Mouse (Mus musculus) neural tube, embryonic 11.5 days (tissue): ENCODE measurements around the gene Trappc2l. TPM values are rescaled to one million over a fixed set of nuclear protein-coding genes. Genes with fewer than 3 reads are reported as not detected.
A peak's percentile ranks its signal among the peaks of the same experiment; 100 is the strongest.

Experiments used
- ATAC-seq: fragments of 200-750 bp; cut with Nextera tagmentation; 2 replicates; pipeline ENCODE4 v1.8.0; 2017; ENCODE audit warnings: moderate number of reproducible peaks, mild to moderate bottlenecking, moderate TSS enrichment, moderate library complexity; ENCODE audit not compliant: insufficient read depth, low FRiP score, low TSS enrichment
- DNase-seq: peaks from one replicate; pipeline ENCODE4 v3.0.0-alpha.2; 2015; ENCODE audit warnings: low spot score
- H3K27ac ChIP-seq: fragments of 300-500 bp; sonication (generic); 2 replicates; pipeline ENCODE4 v1.5.1; 2014; ENCODE audit warnings: low read depth, mild to moderate bottlenecking, low read length
- H3K27me3 ChIP-seq: fragments of 300-500 bp; sonication (generic); 2 replicates; pipeline ENCODE4 v1.6.1; 2014; ENCODE audit warnings: mild to moderate bottlenecking, low read length, mixed read lengths; ENCODE audit not compliant: control insufficient read depth, insufficient read depth
- H3K36me3 ChIP-seq: fragments of 300-500 bp; sonication (generic); 2 replicates; pipeline ENCODE4 v1.6.1; 2014; ENCODE audit warnings: mild to moderate bottlenecking, low read length, moderate library complexity, mixed read lengths; ENCODE audit not compliant: control insufficient read depth, insufficient read depth
- H3K4me1 ChIP-seq: fragments of 300-500 bp; sonication (generic); 2 replicates; pipeline ENCODE4 v1.6.1; 2014; ENCODE audit warnings: low read length, mixed read lengths; ENCODE audit not compliant: control insufficient read depth, insufficient read depth
- H3K4me2 ChIP-seq: fragments of 300-500 bp; sonication (generic); 2 replicates; pipeline ENCODE4 v1.6.1; 2014; ENCODE audit warnings: low read depth, mild to moderate bottlenecking, moderate library complexity
- H3K4me3 ChIP-seq: fragments of 300-500 bp; sonication (generic); 2 replicates; pipeline ENCODE4 v1.5.1; 2014; ENCODE audit warnings: low read depth, low read length
- H3K9ac ChIP-seq: fragments of 300-500 bp; sonication (generic); 2 replicates; pipeline ENCODE4 v1.6.1; 2014; ENCODE audit warnings: mild to moderate bottlenecking, low read length
- H3K9me3 ChIP-seq: fragments of 300-500 bp; sonication (generic); 2 replicates; pipeline ENCODE4 v1.6.1; 2016; ENCODE audit warnings: low read length; ENCODE audit not compliant: control insufficient read depth
- WGBS: fragments of 180-500 bp; shearing (Covaris S2); extraction: QIAGEN DNeasy Blood & Tissue Kit; methylation state at CpG from one replicate; pipeline ENCODE4 v1.1.7; 2014; 5-methylcytosine and 5-hydroxymethylcytosine counted together
- polyA plus RNA-seq: library from polyadenylated mRNA; unstranded; fragments of >200 nt; fragmentation: Nextera tagmentation; extraction: Ambion mirVana; gene quantifications from 2 replicates; pipeline ENCODE4 v1.2.1, GENCODE M21; 2014

Trappc2l gene
- polyA plus RNA-seq, 1 experiment from 2014 or later = 59.7 TPM

- no peak overlapping the region for H3K4me3 ChIP-seq
- no peak for DNase-seq
- no peak for ATAC-seq
- H3K9ac ChIP-seq = no peak overlapping the region
- no peak overlapping the region for H3K4me2 ChIP-seq
- H3K9me3 ChIP-seq = no peaks in the 10 kb centered on the region
- H3K36me3 ChIP-seq = no peaks in the 10 kb centered on the region
- 73% methylated on average over 12 of the region's 12 CpGs for WGBS
- no peaks in the 10 kb centered on the region for H3K27me3 ChIP-seq
- no peak overlapping the region for H3K27ac ChIP-seq
- no peaks in the 10 kb centered on the region for H3K4me1 ChIP-seq
Measured at GRCm38 (mm10) chr8:122593240-122593639, 18.2 kb upstream of the Trappc2l start.

DNA sequence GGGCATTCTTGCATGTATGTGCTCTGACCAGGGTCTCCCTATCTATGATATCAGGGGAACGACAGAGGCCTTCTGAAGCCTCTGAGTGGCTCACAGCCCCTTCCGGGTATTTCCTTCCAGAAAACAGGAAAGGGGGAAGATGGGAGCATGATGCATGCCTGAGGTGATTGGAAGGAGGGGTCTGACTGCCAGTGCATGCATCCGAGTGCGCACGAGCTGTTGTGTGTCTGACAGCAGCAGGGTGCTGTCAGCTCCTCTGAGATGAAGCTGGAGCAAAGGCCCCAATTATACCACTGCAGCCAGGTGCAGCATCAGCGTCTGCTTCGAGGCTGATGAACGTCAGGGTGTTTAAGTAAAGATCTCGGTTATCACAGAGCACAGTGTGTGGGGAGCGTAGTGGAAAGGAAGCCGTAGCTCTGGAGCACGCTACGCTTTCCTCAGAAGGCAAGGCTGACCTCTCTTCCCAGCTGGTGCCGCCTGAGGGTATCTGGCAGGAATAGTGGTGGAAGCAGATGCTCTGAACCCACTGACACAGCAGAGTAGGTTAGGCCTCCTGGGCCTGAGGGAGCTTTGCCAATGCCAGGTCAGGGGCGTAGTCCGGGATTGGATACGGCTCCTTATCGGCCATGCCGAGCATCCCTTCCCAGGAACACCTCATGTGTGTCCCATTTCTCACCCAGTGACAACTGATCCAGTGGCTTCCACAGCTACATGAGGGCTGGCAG, 17.5 kb upstream of the Trappc2l start:
- Histone ChIP-seq H3K4me1 (no peaks in the 10 kb centered on the region), H3K4me2 (no peak overlapping the region), H3K4me3 (no peak overlapping the region), H3K36me3 (no peaks in the 10 kb centered on the region), H3K27ac (no peak overlapping the region), H3K27me3 (no peaks in the 10 kb centered on the region), H3K9me3 (no peaks in the 10 kb centered on the region), H3K9ac (no peak overlapping the region)
- ATAC-seq (no peak), DNase-seq (no peak)
- 82% methylated on average over 19 of the region's 19 CpGs for WGBS

DNA sequence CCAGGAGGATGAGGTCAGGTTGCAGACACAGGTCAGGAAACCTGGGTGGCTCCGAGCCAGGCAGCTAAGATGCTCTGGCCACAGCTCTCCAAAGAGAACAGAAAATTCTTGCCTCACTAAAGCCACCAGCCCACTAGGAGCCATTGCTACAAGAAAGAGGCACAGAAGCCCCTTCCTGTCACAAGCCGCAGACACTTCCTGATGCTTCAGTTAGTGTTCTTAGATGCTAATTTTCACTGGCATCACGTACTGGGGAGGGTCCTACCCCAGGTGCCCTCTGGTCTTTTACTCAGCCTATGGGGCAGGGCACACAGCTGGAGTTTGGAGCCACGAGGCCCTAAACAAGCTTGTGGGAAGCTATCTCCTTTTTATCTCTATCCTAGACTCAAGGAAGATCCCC, 15.4 kb upstream of the Trappc2l start:
- Histone ChIP-seq H3K4me3 (no peak overlapping the region), H3K36me3 (no peaks in the 10 kb centered on the region), H3K27me3 (no peaks in the 10 kb centered on the region), H3K4me1 (no peaks in the 10 kb centered on the region), H3K9me3 (no peaks in the 10 kb centered on the region), H3K9ac (no peak overlapping the region), H3K4me2 (no peak overlapping the region), H3K27ac (no peak overlapping the region)
- WGBS = 62% methylated on average over 4 of the region's 4 CpGs
- ATAC-seq (no peak), DNase-seq (no peak)

GRCm38 (mm10) chr8:122600666-122601065, 10.8 kb upstream of the Trappc2l start:
- no peaks in the 10 kb centered on the region for H3K27me3 ChIP-seq
- no peaks in the 10 kb centered on the region for H3K9me3 ChIP-seq
- no peak overlapping the region for H3K4me2 ChIP-seq
- 97% methylated on average over 9 of the region's 9 CpGs for WGBS
- H3K9ac ChIP-seq = no peak overlapping the region
- H3K4me3 ChIP-seq = no peak overlapping the region
- DNase-seq (no peak), ATAC-seq (no peak)
- no peaks in the 10 kb centered on the region for H3K36me3 ChIP-seq
- no peaks in the 10 kb centered on the region for H3K4me1 ChIP-seq
- no peak overlapping the region for H3K27ac ChIP-seq

GRCm38 (mm10) chr8:122604640-122605039, 6.8 kb upstream of the Trappc2l start:
- no peaks in the 10 kb centered on the region for H3K27me3 ChIP-seq
- no peaks in the 10 kb centered on the region for H3K36me3 ChIP-seq
- no peak for ATAC-seq
- DNase-seq = no peak
- H3K27ac ChIP-seq = no peak overlapping the region
- no peaks in the 10 kb centered on the region for H3K4me1 ChIP-seq
- no peaks in the 10 kb centered on the region for H3K9me3 ChIP-seq
- no peak overlapping the region for H3K9ac ChIP-seq
- H3K4me3 ChIP-seq = no peak overlapping the region
- H3K4me2 ChIP-seq = no peak overlapping the region
- WGBS = 35% methylated on average over 1 of the region's 1 CpGs

DNA sequence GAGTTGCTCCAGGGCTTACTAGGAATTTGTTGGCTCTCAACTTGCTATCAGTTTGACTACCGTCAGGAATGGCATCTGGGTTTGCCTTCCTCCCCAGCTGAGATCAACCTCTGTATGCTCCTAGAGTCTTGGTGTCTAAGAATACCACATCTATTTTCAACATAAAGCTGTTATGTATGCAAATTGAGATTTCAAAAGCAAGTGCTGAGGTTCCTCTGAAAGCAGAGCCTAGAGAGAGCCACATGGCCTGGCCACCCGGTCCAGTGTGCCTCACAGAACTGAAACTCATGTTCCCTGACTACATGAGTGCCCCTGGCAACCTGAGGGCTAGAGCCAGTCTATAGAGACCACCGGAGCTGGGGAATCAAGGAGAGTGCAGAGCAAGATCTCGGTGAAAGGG, 6.1 kb upstream of the Trappc2l start:
- Histone ChIP-seq H3K4me1 (no peaks in the 10 kb centered on the region), H3K36me3 (no peaks in the 10 kb centered on the region), H3K9me3 (no peaks in the 10 kb centered on the region), H3K27me3 (no peaks in the 10 kb centered on the region), H3K4me3 (no peak overlapping the region), H3K27ac (no peak overlapping the region), H3K4me2 (no peak overlapping the region), H3K9ac (no peak overlapping the region)
- ATAC-seq = no peak
- no peak for DNase-seq
- 84% methylated on average over 4 of the region's 4 CpGs for WGBS

GRCm38 (mm10) chr8:122606810-122607209, 4.6 kb upstream of the Trappc2l start:
- Histone ChIP-seq H3K27me3 (no peaks in the 10 kb centered on the region), H3K27ac (no peak overlapping the region), H3K4me3 (no peak overlapping the region), H3K4me2 (no peak overlapping the region), H3K36me3 (no peaks in the 10 kb centered on the region), H3K9ac (no peak overlapping the region), H3K4me1 (peaks cover 2% of the 10 kb centered on the region; the same call in 1 of the 2 replicates), H3K9me3 (no peaks in the 10 kb centered on the region)
- DNase-seq = peak; percentile 9
- 91% methylated on average over 11 of the region's 12 CpGs for WGBS
- ATAC-seq = no peak

DNA sequence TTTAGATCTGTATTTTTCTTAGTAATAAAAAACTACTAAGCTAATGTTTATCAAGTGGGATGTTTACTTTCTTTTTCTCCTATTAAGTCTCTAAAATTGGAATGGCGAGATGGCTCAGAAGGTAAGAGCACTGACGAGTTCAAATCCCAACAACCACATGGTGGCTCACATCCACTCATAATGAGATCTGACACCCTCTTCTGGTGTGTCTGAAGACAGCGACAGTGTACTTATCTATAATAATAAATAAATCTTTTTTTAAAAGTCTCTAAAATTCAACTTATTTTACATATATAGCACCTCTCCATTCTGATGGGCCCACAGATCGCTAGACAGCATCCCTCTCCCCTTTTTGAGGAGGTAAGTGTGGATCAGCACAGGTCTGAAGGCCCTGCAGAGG, 1.2 kb upstream of the Trappc2l start:
- DNase-seq (no peak), ATAC-seq (no peak)
- no peak overlapping the region; the same call in 1 of the 2 replicates for H3K4me2 ChIP-seq
- H3K36me3 ChIP-seq = no peaks in the 10 kb centered on the region
- H3K4me1 ChIP-seq = peaks cover 8% of the 10 kb centered on the region
- no peak overlapping the region for H3K4me3 ChIP-seq
- 66% methylated on average over 4 of the region's 4 CpGs for WGBS
- H3K27ac ChIP-seq = no peak overlapping the region
- H3K27me3 ChIP-seq = no peaks in the 10 kb centered on the region
- no peaks in the 10 kb centered on the region for H3K9me3 ChIP-seq
- H3K9ac ChIP-seq = no peak overlapping the region

DNA sequence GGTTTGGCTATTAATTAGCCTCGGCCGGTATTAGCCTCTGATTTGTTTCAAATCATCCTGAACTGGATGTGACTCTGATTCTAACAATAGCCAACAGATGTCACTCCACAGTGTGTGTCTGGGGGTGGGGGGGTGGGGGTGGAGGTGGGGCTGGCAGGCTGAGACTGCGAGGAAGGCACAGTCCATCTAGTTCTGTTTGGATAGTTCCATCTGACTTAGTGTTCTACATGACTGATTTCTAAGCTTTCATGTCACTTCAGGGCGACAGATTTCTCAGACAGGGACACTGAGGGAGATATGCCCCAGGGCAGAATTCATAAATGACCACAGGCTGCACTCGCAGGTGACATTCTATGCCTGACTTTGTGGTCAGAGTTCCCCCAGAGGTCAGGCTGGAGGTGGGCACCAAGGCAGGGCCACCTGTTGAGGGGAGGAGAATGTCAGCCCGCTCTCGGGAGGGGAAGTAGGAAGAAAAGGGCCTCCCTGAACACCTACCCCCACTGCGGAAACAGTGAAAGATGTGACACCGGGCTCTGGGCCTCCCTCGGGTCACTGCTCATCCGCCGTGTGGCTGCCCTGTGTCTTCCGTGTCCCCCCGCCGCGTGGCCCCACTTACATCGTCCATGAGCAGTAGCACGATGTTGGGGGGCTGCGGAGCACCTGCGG, 695 bp upstream of the Trappc2l start:
- WGBS = 2% methylated on average over 20 of the region's 20 CpGs
- DNase-seq (no peak), ATAC-seq (peak; percentile 10; the same call in 1 of the 2 replicates)

More for the DNA sequence above, 695 bp upstream of the Trappc2l start:
- Histone ChIP-seq H3K4me1 (peaks cover 8% of the 10 kb centered on the region), H3K4me2 (peak overlapping the region; percentile 90), H3K27me3 (no peaks in the 10 kb centered on the region), H3K4me3 (peak overlapping the region; percentile 47), H3K9me3 (no peaks in the 10 kb centered on the region), H3K27ac (0 out of 2 replicates have a peak overlapping the region, but pooled peaks have one; percentile 35), H3K36me3 (no peaks in the 10 kb centered on the region), H3K9ac (peak overlapping the region; percentile 72)
